Mouse (Mus musculus) layer of hippocampus, adult 2 months (tissue): ENCODE results near the gene 9330161L09Rik. TPM values are rescaled to one million over a fixed set of nuclear protein-coding genes. Genes with fewer than 3 reads are reported as not detected.

Experiments
- DNase-seq, 2 experiments: peaks; one replicate each; pipeline ENCODE4 v3.0.0; 2022; ENCODE audit warnings: low spot score in 2 of 2
- H3K27ac ChIP-seq: fragments of 200-600 bp; 2 replicates; pipeline ENCODE4 v1.8.1; 2022
- H3K4me3 ChIP-seq: fragments of 200-600 bp; 2 replicates; pipeline ENCODE4 v1.8.1; 2022; ENCODE audit warnings: mild to moderate bottlenecking
- CTCF ChIP-seq: fragments of 200-600 bp; conservative IDR thresholded peaks from 2 replicates; pipeline ENCODE4 v1.8.1; 2022; ENCODE audit warnings: antibody characterized with exemption, mild to moderate bottlenecking, moderate library complexity
- total RNA-seq, 2 experiments: library from RNA; stranded (reverse); gene quantifications; 2 replicates each; pipeline ENCODE4 v1.2.3; 2021

The 9330161L09Rik gene
- total RNA-seq, 2 experiments from 2014 or later, result 3.5 to 4.0 TPM

DNA sequence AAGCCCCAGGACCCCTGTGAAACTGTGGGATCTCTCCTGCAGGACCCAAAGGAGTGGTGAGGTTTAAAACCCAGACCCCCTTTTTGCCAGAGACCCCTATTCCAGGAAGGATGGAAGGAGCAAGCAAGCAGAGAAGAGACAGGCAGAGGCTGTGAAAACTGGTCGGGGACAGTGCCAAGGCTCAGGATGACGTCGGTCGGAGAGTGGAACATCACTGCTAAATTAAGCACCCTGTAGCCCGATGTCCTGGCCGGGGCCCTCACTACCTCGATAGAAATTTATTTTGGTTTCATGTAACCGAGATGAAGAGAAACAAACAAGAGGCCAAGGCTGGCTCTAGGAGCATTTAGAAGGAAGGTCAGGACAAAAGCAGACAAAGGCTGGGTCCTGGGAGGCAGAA, 49.4 kb downstream of the 9330161L09Rik start:
- peak overlapping the region; percentile 67; the same call in 1 of the 2 replicates for H3K27ac ChIP-seq
- DNase-seq, result no peak
- no peak for TF ChIP-seq CTCF
- no peak overlapping the region for H3K4me3 ChIP-seq

Other genes with a start within 250 kb of the 9330161L09Rik start
- 1 to 10 TPM; 3.6 to 3.7 TPM for gene Prima1, start 165.7 kb downstream of the 9330161L09Rik start, total RNA-seq
- gene Fam181a, start 96.8 kb downstream of the 9330161L09Rik start, total RNA-seq, result 1 to 10 TPM; 1.5 to 2.3 TPM
- gene Asb2, start 51.8 kb downstream of the 9330161L09Rik start, total RNA-seq, result 1 to 10 TPM; 2.0 to 2.3 TPM
- 10 to 100 TPM; 45.2 to 48.6 TPM for gene Otub2, start 19.1 kb downstream of the 9330161L09Rik start, total RNA-seq
- gene Ddx24, start 18.0 kb upstream of the 9330161L09Rik start, total RNA-seq, result 100 to 1,000 TPM; 235 to 239 TPM
- 100 to 1,000 TPM in 1 of 2 experiments, 10 to 100 TPM in 1; 97.3 to 106 TPM for gene Ifi27, start 26.4 kb upstream of the 9330161L09Rik start, total RNA-seq
- under 1 TPM; 0.91 to 0.92 TPM for gene Ifi27l2a, start 35.9 kb upstream of the 9330161L09Rik start, total RNA-seq
- gene Ifi27l2b, start 49.4 kb upstream of the 9330161L09Rik start, total RNA-seq, result not detected
- gene Ppp4r4, start 124.5 kb upstream of the 9330161L09Rik start, total RNA-seq, result 10 to 100 TPM; 47.8 to 50.5 TPM
- under 1 TPM in 1 of 2 experiments, not detected in 1; 0.10 TPM for gene Serpina10, start 223.6 kb upstream of the 9330161L09Rik start, total RNA-seq
- gene Serpina6, start 249.4 kb upstream of the 9330161L09Rik start, total RNA-seq, result not detected